Comparison of ENCODE assay signal across 8 mouse cellular contexts in the genomic region with DNA sequence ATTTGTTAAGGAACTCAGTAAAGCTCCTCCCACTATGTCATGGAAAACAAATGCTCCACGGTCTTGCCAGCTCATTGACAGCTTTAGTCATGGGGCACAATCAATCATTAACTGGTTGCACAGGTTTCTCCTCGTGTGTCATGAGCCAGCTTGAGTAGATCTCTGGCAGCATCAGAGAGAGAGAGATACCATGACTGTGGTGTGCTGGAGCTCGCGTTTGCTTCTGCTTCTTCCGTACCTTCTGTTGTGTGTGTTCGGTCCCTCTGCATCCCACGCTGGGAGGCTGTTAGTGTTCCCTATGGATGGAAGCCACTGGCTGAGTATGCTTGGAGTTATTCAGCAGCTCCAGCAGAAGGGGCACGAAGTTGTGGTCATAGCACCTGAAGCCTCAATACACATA. TPM values are rescaled to one million over a fixed set of nuclear protein-coding genes. Genes with fewer than 3 reads are reported as not detected.
DNase-seq lines count a peak whose midpoint lies in the region; ATAC-seq and TF ChIP-seq lines count a peak whose summit lies in the region.

A gene (plus strand): TSS at position 148 of the 400 bp plus-strand sequence.

- no peak within 1 kb of the TSS for H3K9ac ChIP-seq in lung, postnatal 0 days (replicated peaks; ENCODE audit: low read depth)
- no peak within 1 kb of the TSS for H3K9ac ChIP-seq in embryonic facial prominence, embryonic 14.5 days (ENCODE audit: low read depth, low read length)

- 62% methylated on average over 8 of the region's 8 CpGs for WGBS in lung, postnatal 0 days
- WGBS in embryonic facial prominence, embryonic 14.5 days, result 67% methylated on average over 8 of the region's 8 CpGs
- 44% methylated on average over 8 of the region's 8 CpGs for WGBS in small intestine, adult 2 months

- no peaks in the 10 kb centered on the region for H3K36me3 ChIP-seq in lung, postnatal 0 days (ENCODE audit: insufficient read depth, low read length)
- H3K36me3 ChIP-seq in embryonic facial prominence, embryonic 14.5 days (ENCODE audit: control insufficient read depth, insufficient read depth, low read length), result no peaks in the 10 kb centered on the region
- H3K36me3 ChIP-seq in small intestine, adult 2 months (ENCODE audit: control insufficient read depth, insufficient read depth, low read length), result peaks cover 5% of the 10 kb centered on the region

- ATAC-seq in lung, postnatal 0 days, result peak; percentile 27
- ATAC-seq in embryonic facial prominence, embryonic 14.5 days (ENCODE audit: low read depth), result peak; percentile 14; the same call in 1 of the 2 replicates

- peaks cover 45% of the 10 kb centered on the region for H3K9me3 ChIP-seq in lung, postnatal 0 days (ENCODE audit: low read length)
- peaks cover 50% of the 10 kb centered on the region for H3K9me3 ChIP-seq in embryonic facial prominence, embryonic 14.5 days (ENCODE audit: control insufficient read depth, low read length)

- TF ChIP-seq CTCF in lung, postnatal 0 days (IDR thresholded peaks at IDR 0.05), result no peak
- no peak for TF ChIP-seq CTCF in small intestine, adult 2 months (IDR thresholded peaks at IDR 0.05; ENCODE audit: extremely low read depth, insufficient read length, insufficient replicate concordance, low read depth, low read length)

- DNase-seq in lung, postnatal 0 days (ENCODE audit: low spot score), result peak; percentile 34
- no peak for DNase-seq in lung, postnatal 36 days
- peak; percentile 43 for DNase-seq in embryonic facial prominence, embryonic 14.5 days (ENCODE audit: low spot score)
- peak; percentile 43 to 64 for DNase-seq in kidney, postnatal 25 days
- DNase-seq in thymus, postnatal 25 days, result no peak
- DNase-seq in thymus, postnatal 14 days, result no peak
- no peak for DNase-seq in cerebellum, postnatal 36 days

- no peak within 1 kb of the TSS for H3K27ac ChIP-seq in lung, postnatal 0 days (ENCODE audit: low read length)
- H3K27ac ChIP-seq in embryonic facial prominence, embryonic 14.5 days (replicated peaks; ENCODE audit: low read depth, low read length), result no peak within 1 kb of the TSS
- H3K27ac ChIP-seq in small intestine, adult 2 months (ENCODE audit: insufficient read depth, low read depth, low read length), result peak within 1 kb of the TSS; percentile 67

- no peaks in the 10 kb centered on the region for H3K4me1 ChIP-seq in lung, postnatal 0 days (ENCODE audit: insufficient read depth, low read depth, low read length)
- H3K4me1 ChIP-seq in embryonic facial prominence, embryonic 14.5 days (ENCODE audit: control insufficient read depth, insufficient read depth, low read length), result no peaks in the 10 kb centered on the region
- H3K4me1 ChIP-seq in small intestine, adult 2 months (ENCODE audit: control insufficient read depth, insufficient read depth, insufficient read length, low read length), result peaks cover 24% of the 10 kb centered on the region

- H3K27me3 ChIP-seq in lung, postnatal 0 days (replicated peaks; ENCODE audit: insufficient read depth, low read length), result no peaks in the 10 kb centered on the region
- no peaks in the 10 kb centered on the region for H3K27me3 ChIP-seq in embryonic facial prominence, embryonic 14.5 days (replicated peaks; ENCODE audit: control insufficient read depth, insufficient read depth, low read length)
- no peaks in the 10 kb centered on the region for H3K27me3 ChIP-seq in small intestine, adult 2 months (ENCODE audit: control insufficient read depth, insufficient read depth, low read length)

- H3K4me3 ChIP-seq in lung, postnatal 0 days (ENCODE audit: low read depth, low read length), result no peak within 1 kb of the TSS
- no peak within 1 kb of the TSS for H3K4me3 ChIP-seq in embryonic facial prominence, embryonic 14.5 days (ENCODE audit: low read depth, low read length)
- peak within 1 kb of the TSS; percentile 31 for H3K4me3 ChIP-seq in small intestine, adult 2 months (ENCODE audit: low read depth, low read length)

- no peak for TF ChIP-seq POLR2A in small intestine, adult 2 months (IDR thresholded peaks at IDR 0.05; ENCODE audit: low read depth, low read length)

- no peak for TF ChIP-seq EP300 in lung, postnatal 0 days (IDR thresholded peaks at IDR 0.05)

- no peak within 1 kb of the TSS for H3K4me2 ChIP-seq in lung, postnatal 0 days (replicated peaks; ENCODE audit: low read depth, low read length)
- H3K4me2 ChIP-seq in embryonic facial prominence, embryonic 14.5 days (ENCODE audit: low read depth, low read length), result no peak within 1 kb of the TSS

RNA-seq across cellular contexts. Expression of the gene that starts here (rescaled TPM):
- polyA plus RNA-seq in lung, postnatal 0 days (2015; fragmentation: Nextera tagmentation; extraction: Ambion mirVana), result 0.21 and 0.26 TPM in 2 replicates
- polyA plus RNA-seq in embryonic facial prominence, embryonic 14.5 days (2014; fragmentation: Nextera tagmentation; extraction: Ambion mirVana), result 0.93 and 1.6 TPM in 2 replicates
- polyA plus RNA-seq in small intestine, adult 2 months (2012; rRNA removed), result 21.8 and 88.2 TPM in 2 replicates

Comparison
In these comparisons a context has a peak if more than half of its experiments do, and no peak if none do; other contexts are left out.
1. Peak in DNase-seq and ATAC-seq in lung, postnatal 0 days; RNA of the gene not detected or under 1 TPM.
2. DNase-seq: peak in embryonic facial prominence, embryonic 14.5 days (single experiment) and kidney, postnatal 25 days (2 of 2); none in lung, postnatal 36 days (single experiment), thymus, postnatal 25 days (single experiment), thymus, postnatal 14 days (single experiment) and cerebellum, postnatal 36 days (0 of 2).